Mouse (Mus musculus): Measurements from ENCODE around the gene Syt15.

DNA sequence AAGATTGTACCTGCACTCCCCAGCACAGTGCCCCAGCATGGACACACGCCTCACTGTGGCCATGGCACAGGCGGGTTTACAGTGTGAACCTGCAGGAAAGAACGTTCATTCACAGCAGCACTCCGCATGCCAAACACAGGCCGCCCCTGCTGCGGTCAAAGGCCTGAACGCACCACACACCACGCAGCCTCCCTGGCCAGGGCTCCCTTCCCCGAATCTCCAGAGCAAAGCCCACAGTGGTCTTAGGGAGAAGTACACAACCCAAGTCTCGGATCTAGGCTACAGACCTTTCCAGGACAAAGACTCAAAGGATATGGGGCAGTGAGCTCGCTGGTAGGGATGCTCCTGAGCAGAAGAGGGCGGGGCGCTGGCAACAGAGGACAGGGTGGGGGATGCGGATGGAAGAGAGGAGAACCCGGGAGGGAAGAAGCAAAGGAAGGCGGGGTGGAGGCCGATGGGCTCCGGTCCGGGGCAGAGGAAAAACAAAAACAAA lies 18.6 kb upstream of the Syt15 start:
- TF ChIP-seq CTCF (IDR thresholded peaks at IDR 0.05; ENCODE audit: low read depth, low read length), result no peak
- no peak for TF ChIP-seq POLR2A (IDR thresholded peaks at IDR 0.05; ENCODE audit: extremely low read depth, insufficient read depth, low read length)
